Mouse (Mus musculus): ENCODE measurements around the gene Capza2. TPM values are rescaled to one million over a fixed set of nuclear protein-coding genes. Genes with fewer than 3 reads are reported as not detected.

The Capza2 gene
- polyA plus RNA-seq, 1 experiment from 2014 or later = 260 TPM

Other genes with a start within 250 kb of the Capza2 start
- 2.1 and 2.5 TPM in 2 replicates for gene Met, start 172.4 kb upstream of the Capza2 start, polyA plus RNA-seq (2015; fragmentation: Nextera tagmentation; extraction: Ambion mirVana)
- gene St7, start 56.7 kb downstream of the Capza2 start, polyA plus RNA-seq (2015; fragmentation: Nextera tagmentation; extraction: Ambion mirVana) = 26.1 and 30.2 TPM in 2 replicates